Mouse (Mus musculus) lung, postnatal 36 days (tissue): ENCODE data around the gene Slc20a1.

Experiments
- DNase-seq: peaks from one replicate; pipeline ENCODE4 v3.0.0; 2022; ENCODE audit warnings: mixed read lengths

The Slc20a1 gene

DNA sequence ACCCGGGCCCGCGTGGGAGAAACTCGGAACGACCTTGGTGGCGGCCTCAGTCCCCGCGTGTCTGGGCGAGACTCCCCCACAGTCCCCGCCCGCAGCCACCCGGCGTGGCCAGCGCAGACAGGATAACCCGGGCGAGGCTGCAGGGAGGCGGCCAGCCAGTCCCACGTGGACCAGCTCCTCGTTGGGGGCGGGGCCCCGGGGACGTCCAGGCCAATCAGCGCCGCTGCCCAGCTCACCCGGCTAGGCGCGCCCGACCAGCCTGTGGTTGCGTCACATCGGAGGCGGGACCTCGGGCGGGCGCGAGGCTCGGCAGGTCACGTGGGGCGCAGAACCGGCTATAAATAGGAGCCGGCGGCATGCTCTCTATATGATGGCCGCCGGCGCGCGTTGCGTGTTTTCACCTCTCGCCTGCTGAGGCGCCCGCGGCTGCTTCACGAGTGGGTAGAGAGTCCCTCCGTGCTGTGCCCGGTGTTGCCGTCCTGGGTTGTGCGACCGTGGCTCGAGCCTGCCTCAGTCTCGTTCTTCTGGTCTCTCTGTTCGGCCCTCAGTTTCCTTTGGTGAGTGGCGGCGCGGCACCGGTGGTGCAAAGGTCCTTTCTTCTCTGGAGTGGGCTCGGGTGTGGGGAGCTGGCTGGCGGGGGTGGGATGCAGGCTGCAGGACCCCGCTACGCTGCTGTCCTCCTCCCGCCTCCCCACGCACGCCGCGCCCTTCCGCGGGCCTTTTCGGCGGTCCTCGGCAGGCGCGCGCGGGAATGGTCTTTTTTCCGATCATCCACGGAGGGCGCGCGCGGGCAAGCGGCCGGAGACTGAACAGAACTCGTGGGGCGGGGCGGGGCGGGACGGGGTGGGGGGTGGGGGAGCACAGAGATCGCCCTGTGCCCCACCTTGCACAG, at the start of gene Slc20a1:
TSS of gene Slc20a1 (plus strand) at position 329 of the 892 bp plus-strand sequence.
- peak; percentile 99 for DNase-seq

DNA sequence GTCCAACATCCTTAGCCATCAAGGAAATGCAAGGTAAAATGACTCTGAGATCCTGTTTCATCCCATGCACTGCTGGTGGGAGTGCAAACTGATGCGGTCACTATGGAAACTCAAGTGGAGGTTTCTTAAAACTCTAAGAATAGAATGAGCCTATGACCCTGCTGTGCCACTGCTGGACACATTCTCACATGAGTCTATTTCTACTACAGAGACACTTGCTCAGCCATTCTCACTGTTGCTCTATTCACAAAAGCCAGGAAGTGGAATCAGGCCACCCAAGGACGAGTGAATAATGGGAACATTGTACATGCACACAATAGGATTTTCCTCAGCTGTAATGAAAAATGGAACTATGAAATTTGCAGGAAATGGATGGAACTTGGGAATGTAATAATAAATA, 49.7 kb upstream of the Slc20a1 start:
- no peak for DNase-seq

GRCm38 (mm10) chr2:129150386-129150785, 48.2 kb upstream of the Slc20a1 start:
- no peak for DNase-seq

- DNase-seq, result no peak
These were observed 47.5 kb upstream of the Slc20a1 start for GRCm38 (mm10) chr2:129151111-129151510.

DNA sequence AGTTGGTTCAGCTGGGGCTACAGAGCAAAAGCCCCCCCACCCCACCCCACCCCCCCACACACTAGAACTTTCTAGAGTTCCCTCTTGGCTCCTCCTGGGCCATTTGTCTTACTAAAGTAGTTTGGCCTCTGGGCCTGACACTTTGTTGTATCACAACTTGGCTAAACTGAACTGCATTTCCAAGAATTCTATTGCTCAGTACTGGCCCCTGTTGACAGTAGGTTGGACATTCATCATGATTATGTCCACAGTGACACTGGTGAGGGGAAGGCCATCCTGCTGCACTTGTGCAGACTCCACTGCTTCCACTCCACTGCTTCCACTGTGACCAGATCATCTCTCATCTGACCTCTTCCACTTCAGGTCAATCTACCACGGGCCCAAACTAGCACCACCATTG, 45.8 kb upstream of the Slc20a1 start:
- DNase-seq, result no peak

GRCm38 (mm10) chr2:129164815-129165214, 33.7 kb upstream of the Slc20a1 start:
- DNase-seq, result no peak

DNA sequence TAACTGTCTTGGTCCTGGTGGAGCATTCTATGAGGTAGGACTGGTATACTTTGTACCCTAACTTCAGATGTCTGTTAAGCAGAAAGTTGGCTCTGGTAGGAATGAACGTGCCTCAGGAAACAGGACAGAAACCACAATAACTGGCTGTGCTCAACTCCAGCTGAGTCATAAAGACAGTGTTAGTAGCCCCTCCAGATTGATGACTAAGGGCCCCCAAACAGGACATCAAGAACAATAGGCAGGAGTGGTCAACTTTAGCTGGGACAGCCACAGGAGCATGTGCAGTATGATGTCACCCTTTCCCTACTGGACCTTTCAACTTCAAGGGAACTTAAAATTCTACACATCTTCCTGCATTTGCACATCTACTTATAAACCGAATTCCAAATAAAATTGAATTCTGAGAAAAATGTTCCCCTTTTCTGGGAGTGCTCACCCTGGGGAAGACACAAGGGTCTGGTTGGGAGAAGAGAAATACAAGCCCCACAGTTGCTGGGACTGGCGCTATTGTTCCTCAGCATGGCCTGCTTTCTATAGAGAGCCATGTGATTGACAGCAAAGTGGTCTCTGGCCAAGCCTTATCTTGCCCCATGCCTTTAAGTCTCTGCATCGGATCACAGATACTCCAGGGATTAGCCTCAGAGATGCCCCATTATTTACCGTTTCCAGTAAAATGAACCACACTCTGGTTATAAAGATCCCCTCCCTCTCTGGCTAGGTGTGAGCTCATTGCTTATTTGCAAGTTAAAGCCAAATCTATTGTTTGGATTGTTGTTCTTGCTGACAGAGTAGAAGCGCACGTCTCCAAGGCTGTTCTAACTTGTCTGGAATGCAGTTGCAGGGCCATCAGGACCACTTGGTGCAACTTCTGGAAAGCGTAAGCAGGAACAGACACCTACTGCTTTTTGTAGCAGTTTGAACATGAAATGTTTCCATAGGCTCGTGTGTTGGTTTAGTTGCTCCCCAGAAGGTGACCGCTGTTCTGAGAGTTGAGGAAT, 31.8 kb upstream of the Slc20a1 start:
- DNase-seq, result no peak

DNA sequence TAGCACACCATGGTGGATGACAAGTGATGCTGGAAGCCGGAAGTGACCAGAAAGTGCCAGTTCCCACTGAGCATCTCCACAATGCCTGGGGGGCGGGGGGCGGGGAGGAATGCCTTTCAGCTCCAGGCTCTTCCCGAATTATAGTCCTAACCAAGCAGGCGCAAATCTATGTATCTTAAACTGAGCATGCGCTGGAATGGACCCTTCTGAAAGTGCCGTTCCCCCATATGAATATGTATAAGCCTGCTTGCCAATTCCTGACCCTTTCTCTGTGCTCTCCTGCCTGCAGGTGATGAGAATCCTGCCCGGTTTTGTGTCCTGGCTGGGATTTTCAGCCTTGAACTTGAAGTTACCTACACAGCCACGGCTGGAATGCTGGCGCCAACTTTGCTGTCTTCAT, 25.2 kb upstream of the Slc20a1 start:
- no peak for DNase-seq

GRCm38 (mm10) chr2:129174474-129174873, 24.1 kb upstream of the Slc20a1 start:
- DNase-seq, result peak; percentile 78

DNA sequence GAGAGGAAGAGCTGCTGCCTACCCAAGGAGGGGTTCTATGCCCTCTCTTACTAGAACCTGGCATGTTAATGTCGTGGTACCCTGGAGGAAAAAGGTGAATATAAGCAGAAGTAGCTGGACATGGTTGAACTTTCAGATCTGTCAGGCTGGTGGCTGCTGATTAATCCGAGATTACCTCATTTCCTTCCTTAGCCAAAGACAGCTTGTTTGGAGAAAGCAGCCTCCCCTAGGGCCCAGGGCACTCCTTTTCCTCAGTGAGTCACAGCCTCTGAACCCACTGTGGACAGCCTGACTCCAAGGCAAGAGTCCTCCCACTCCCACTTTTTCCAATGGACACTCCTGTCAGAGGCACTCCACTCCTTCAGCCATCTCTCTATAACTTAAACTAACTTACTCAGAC, 22.9 kb upstream of the Slc20a1 start:
- DNase-seq, result peak; percentile 45

DNA sequence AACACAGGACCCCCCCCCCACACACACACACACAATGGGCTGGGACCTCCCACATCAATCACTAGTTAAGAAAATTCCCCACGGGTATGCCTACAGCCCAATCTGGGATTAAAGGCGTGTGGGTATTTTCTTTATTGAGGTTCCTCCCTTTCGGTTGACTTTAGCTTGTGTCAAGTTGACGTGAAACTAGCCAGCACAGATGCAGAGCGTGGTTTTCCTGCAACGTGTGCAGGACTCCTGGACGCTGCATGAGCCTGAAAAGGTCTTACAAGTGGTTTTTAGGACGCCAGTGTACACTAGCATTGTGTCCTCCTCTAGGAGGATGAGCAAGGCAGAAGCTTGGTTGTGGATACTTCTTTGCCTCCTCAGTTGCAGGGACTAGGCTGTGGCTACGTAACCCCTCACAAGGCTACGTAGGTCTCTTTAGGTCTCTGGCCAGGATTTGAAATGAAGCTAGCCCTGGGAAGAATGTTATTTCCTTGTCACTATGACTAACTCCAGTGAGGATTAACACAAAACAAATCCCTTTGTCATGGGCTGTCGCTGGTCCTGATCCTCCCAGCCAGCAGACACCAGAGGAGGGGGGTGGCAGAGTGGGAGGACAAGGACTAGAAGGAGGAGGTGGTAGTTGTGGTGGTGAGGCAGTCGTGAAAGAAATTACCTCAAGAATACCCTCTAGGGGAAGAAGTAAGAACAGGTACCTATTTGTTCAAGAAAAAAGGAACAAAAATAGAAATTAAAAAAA, 21.7 kb upstream of the Slc20a1 start:
- DNase-seq, result no peak

- no peak for DNase-seq
These were observed 20.9 kb upstream of the Slc20a1 start for GRCm38 (mm10) chr2:129177661-129178060.

GRCm38 (mm10) chr2:129178182-129178908, 20.2 kb upstream of the Slc20a1 start:
- DNase-seq, result peak; percentile 55

DNA sequence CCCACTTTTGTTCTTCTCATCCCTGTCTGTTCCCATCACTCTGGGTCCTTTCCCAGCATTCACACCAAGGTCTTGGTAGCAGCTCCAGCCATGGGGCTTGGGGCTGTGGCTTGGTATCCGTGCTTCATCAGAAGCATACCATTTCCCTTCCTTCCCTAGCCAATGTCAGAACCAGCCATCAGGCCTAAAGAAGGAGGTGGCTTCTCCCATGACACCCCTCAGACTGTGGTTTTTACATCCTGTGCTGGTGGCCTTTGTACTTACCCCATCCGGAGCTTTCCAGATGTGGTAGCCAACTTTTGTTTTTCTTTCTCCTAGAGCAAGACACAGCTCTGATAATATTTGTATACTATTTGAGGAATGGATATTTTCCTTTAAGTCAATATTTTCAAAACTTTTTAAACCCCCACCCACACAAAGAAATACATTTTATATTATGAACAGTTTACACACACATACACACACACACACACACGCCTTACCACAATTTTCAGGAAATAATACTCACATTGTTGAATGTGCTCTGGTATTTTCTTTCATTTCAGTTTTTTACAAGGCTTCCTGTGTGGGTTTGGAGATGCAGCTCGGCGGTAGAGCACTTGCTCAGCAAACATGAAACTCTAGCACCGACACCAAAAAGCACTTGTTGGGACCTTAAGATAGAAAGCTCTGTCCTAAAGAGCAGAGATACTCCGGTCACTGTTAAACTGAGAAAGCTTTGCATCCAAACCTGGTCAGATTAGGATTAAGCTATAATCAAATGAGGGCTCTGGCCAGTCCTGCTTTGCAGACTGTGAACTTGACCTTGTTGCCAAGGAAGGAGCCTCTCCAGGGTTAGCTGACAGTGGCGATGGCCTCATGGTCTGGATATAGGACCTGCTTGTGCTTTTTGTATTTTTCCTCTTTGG, 18.4 kb upstream of the Slc20a1 start:
- DNase-seq, result no peak

DNA sequence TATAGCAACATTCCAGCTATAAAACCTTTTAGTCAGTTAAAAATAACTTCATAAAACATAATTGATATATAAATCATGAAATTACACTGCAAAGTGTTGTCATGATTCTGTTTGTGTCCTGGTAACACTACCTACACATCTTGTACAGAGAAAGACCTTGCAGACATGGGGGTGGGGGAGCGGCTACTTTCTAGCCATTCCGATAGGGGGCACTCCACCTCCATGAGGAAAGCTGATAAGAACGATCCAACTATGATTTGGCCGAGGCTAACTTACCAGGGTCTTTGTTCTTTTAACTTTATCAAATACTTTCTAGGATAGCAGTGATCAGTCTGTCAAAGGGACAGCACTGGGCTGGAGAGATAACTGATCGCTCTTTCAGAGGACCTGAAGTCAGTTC, 17.1 kb upstream of the Slc20a1 start:
- DNase-seq, result no peak

DNA sequence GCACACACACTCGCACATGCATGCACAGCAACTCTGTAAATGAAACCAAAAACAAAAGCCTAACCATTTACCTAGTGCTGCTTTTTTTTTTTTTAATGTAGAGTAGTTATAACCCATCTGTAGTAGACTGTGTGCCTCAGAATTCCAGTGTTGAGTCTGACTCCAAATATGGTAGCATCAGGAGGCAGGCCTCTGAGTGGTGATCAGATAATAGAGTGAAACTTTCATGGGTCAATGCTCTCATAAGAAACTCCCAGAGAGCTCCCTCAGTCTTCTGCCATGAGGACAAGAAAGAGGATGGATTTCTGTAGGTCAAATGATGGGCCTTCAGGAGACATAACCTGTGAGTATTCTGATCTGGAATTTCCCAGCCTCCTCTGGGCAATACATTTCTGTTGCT, 16.2 kb upstream of the Slc20a1 start:
- DNase-seq, result no peak

GRCm38 (mm10) chr2:129183561-129184031, 15.0 kb upstream of the Slc20a1 start:
- DNase-seq, result peak; percentile 39

DNA sequence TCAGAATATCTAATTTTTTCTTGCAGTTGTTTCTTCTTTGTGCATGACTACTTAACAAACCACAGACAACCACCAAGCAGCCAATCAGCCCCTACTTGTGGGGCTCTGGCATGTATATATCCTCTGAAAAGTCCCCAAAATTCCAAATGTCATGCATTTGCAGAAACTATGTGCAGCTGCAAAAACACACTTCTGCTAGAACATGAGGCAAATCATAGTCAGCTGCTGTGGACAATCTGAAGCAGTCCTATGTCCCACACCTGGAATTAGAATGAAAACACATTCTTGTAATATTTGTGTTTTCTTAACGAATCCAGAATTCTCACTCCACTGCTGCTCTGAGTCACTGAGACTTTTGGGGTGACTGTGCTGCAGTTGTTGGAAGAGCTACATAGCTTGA, 13.7 kb upstream of the Slc20a1 start:
- no peak for DNase-seq

DNA sequence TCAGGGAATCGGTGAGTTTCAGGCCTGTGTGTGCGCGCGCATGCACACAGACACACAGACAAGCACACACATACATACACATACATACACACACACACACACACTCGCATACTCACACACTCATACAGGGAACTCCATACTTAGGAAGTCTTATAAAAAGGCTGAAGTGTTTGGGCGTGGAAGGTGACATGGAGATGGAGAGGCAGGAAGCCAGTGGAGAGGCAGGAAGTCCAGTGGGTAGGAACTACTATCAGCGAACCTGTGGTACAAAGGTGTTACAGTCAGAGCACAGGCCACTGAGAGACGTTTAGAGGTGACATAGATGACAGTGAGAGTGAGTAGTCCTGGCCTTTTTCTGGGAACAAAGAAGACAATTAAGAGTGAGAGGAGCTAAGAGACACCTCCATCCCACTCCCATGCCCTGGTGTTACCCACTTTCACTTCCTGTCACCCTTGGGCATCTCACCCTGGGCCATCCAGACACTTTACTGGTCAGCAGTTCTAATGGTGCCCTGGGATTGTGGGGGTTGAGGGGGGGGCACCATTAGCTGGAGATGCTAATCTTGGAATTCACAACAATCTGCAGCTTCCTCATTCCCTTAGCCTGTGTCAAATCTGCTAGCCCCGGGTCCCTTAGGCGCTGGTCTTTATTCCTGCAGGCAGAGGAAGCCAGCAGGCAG, 12.8 kb upstream of the Slc20a1 start:
- no peak for DNase-seq

DNA sequence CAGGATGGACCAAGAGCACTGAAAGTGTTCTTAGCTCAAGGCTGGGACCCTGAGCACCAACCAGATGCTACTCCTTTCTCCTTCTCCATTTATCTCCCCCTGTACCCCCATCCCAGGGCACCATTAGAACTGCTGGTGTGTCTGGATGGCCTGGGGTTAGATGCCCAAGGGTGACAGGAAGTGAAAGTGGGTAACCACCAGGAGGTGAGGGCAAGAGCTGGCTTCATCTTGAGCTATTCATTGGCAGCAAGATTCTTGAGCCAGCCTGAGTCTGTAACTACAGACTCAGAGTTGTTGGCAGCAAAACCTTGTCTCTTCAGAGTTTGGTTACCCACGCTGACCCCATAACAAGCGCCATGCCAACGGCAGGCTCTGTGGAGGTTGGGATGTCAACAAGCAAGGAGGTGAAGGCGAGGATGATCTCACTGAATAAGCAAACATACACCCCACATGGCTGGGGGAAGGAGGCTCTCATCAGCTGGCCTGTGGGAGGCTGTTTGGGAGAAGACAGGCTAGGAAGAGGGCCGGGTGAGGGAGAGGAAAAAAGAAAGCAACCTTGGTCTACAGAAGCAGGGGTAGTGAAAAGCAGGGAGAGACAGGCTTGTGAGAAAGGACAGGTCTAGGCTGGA, 12.2 kb upstream of the Slc20a1 start:
- DNase-seq, result no peak
